Mouse (Mus musculus) liver, postnatal 0 days (tissue): Measurements from ENCODE around the gene Gm17018.

Experiments used
- CTCF ChIP-seq: sonication (generic); IDR thresholded peaks from 2 replicates; pipeline ENCODE4 v1.5.1; 2016; ENCODE audit warnings: antibody characterized with exemption, low read depth
- EP300 ChIP-seq: IDR thresholded peaks from 2 replicates; pipeline ENCODE4 v1.6.1; 2016; ENCODE audit warnings: antibody characterized with exemption, low read depth, mild to moderate bottlenecking

GRCm38 (mm10) chr19:45574941-45575631 lies 14.7 kb downstream of the Gm17018 start:
- TF ChIP-seq CTCF (no peak), EP300 (no peak)
